Mouse (Mus musculus) lung, adult 2 months (tissue): Measurements from ENCODE around the gene Ctsg.

Experiments
- CTCF ChIP-seq: fragments of 200-500 bp; IDR thresholded peaks from 2 replicates; pipeline ENCODE4 v1.5.1; 2011; ENCODE audit warnings: mild to moderate bottlenecking, low read length, control low read depth; ENCODE audit not compliant: insufficient read depth
- POLR2A ChIP-seq: fragments of 200-500 bp; IDR thresholded peaks from 2 replicates; pipeline ENCODE4 v1.6.1; 2011; ENCODE audit warnings: low read depth, mild to moderate bottlenecking, control low read depth, low read length, borderline replicate concordance; ENCODE audit errors: extremely low read depth

GRCm38 (mm10) chr14:56120525-56120924 is 18.2 kb upstream of the Ctsg start, which contains the start of gene Gzme:
- TF ChIP-seq CTCF (no peak), POLR2A (no peak)
